Mouse (Mus musculus) thymus, postnatal 0 days (tissue): ENCODE measurements at regions not wholly inside any gene's neighbourhood (a gene's known extent, or its start where the extent isn't known, plus 50 kb on each side); places are given as distances from the start of the nearest gene placed in this dataset.

ENCODE experiments used
- DNase-seq: peaks from one replicate; pipeline ENCODE4 v3.0.0-alpha.2; 2015; ENCODE audit warnings: low spot score

GRCm38 (mm10) chr9:61225020-61225652 lies 147.0 kb upstream of the Tle3 start:
- peak; percentile 61 for DNase-seq

GRCm38 (mm10) chr9:61225882-61226281 lies 146.3 kb upstream of the Tle3 start:
- DNase-seq, result no peak

- peak; percentile 68 for DNase-seq
Observed at GRCm38 (mm10) chr9:61226596-61227384, 145.4 kb upstream of the Tle3 start.

DNA sequence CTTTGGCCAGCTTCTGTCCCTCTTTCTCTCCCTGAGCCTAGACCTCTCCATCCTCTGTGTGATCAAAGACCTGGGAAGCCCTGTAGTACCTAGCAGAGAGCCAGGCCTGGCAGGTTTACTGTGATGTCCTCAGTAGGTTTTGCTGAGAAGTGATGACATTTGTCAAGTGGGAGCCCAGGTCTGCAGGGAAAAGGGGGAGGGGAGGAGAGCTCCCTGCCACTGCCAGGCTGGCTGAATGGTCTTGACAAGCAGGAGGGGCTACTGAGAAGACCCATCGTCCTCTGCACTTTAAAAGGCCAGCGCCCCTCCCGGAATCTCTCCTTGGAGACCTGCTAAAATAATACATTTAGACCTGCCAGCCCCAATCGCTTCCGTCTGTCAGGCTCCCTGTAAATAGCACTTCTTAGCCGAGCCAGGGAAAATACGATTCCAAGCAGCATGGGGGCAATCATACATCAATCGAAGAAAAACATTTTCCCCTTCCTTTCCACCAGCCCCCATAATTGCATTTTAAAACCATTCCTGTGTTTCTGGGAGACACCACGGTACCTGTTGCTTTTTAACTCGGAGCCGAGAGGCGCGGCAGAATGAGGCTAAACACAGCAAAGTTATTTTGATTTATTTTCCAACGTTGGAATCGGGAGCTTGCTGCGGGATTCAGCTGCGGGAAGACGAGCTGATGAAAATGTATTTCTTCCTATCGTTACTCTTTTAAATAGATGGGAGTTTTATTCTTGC lies 144.5 kb upstream of the Tle3 start:
- DNase-seq, result no peak

- no peak for DNase-seq
Observed at GRCm38 (mm10) chr9:61228230-61228631, 143.9 kb upstream of the Tle3 start.

DNA sequence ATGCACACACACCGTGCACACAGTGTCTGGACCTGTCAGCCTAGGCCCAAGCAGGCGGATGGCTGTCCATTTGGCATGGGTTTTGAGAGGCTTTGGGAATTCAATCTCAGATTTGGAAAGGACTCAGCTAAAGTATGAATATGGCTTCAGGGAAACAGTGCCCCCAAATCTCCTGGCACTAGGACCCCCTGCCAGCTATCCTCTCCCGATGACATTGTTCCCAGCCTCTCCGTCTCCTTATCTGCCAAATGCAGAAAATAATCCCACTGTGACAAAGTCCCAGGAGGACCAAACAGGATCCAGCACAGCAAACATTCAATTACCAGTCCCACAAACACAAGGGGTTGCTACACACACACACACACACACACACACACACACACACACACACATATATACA lies 141.9 kb upstream of the Tle3 start:
- DNase-seq, result no peak

GRCm38 (mm10) chr9:61232630-61233029 lies 139.5 kb upstream of the Tle3 start:
- DNase-seq, result peak; percentile 48

GRCm38 (mm10) chr9:61233251-61233650 lies 138.9 kb upstream of the Tle3 start:
- DNase-seq, result peak; percentile 56

DNA sequence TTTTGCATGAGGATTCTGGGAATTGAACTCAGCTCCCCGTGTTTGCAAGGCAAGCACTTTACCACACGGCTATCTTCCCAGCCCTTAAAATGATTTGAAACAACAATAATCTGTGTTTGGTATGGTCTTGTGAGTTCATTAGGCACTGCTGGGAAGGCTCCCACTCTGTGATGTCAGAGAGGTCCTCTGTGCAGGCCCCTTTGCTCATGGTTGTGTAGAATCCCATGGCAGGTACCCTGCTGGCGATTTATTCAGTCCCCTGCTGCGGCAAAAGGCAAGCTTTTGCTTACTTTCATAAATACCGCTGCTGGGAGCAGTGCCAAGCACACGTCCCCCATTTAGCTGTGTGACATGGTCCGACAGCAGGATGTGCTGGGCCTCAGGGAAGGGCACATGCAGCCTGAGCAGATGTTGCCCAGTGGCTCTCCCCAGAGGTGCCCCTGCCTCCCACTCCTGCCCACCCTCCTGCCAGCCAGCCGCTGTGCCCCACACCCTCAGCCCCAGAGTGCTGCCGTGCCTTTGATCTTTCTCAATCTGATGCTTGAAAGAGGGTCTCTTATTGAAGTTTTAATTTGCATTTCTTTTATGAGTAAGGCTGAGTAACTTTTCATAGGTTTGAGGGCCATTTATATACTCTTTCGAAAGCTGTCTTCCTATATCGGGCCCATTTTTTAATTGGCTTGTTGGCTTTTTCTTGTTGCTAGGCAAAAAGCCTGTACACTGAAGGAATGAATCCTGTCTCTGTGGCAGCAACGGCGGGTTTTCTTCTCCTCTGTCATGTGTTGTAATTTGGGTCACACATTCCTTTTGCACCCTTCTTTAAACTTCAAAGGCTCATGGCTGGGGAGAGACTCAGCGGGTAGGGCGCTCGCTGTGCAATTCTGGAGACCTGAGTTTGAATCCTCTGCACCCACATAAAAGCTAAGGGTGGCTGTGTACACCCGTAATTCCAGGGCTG lies 136.2 kb upstream of the Tle3 start:
- DNase-seq, result peak; percentile 65

GRCm38 (mm10) chr9:61238687-61239250 lies 133.4 kb upstream of the Tle3 start:
- no peak for DNase-seq

- no peak for DNase-seq
Observed at GRCm38 (mm10) chr9:61239328-61239727, 132.8 kb upstream of the Tle3 start.

DNA sequence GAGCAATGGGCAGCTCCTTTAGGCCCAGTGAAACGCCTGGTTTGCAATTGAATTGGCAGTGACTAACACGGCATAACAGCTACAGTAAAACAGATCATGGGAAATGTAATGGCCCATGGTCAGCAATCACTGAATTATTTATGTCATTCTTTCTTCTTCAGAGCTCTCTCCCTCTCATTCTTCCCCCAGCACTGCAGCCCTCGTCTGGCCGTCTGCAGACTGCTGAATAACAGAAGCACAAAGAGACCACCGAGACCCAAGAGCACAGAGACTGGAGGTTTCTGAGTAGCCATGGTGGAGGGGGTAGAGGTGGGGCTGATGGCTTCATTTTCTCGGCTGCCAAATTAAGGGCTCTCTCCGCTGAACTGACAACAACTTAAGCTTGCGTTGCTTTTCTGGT lies 130.7 kb upstream of the Tle3 start:
- no peak for DNase-seq

- no peak for DNase-seq
Observed at GRCm38 (mm10) chr9:61242167-61242860, 129.9 kb upstream of the Tle3 start.

GRCm38 (mm10) chr9:61243289-61243688 lies 128.9 kb upstream of the Tle3 start:
- DNase-seq, result no peak

GRCm38 (mm10) chr9:61249691-61250425 lies 122.3 kb upstream of the Tle3 start:
- DNase-seq, result no peak

DNA sequence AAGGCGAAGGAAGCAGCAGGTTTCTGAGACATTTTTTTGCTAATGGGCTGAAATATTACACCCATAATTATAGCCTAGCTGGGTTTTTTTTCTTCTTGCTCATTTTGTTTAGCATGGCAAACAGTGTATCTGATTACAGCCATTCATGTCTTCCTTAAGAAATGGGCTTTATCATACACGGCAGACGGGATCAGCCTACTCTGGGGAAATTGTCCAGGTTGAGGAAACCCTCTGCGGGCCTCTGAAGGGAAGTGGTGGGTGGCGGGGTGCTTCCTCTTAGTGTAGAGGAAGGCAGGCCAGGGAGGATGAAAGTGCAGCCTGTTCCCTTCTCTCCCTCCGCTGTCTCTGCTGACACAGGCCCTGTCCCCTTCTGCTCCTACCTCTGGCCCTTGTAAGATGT lies 120.6 kb upstream of the Tle3 start:
- peak; percentile 74 for DNase-seq

DNA sequence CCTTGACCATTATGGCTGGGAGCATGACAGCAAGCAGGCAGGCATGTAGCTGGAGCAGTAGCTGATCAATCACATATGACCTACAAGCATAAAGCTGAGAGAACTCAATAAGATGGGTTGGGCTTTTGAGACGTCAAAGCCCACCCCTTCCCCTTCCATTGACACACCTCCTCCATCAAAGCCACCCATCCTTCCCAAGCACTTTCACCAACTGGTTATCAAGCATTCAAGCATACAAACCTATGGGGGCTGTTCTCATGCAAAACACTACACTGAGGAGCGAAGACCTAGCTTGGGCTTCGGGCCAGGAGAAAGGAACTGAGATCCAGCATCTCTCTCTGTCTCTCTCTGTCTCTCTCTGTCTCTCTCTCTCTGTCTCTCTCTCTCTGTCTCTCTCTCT lies 118.4 kb upstream of the Tle3 start:
- DNase-seq, result no peak

GRCm38 (mm10) chr9:61257488-61257887 lies 114.7 kb upstream of the Tle3 start:
- DNase-seq, result no peak

DNA sequence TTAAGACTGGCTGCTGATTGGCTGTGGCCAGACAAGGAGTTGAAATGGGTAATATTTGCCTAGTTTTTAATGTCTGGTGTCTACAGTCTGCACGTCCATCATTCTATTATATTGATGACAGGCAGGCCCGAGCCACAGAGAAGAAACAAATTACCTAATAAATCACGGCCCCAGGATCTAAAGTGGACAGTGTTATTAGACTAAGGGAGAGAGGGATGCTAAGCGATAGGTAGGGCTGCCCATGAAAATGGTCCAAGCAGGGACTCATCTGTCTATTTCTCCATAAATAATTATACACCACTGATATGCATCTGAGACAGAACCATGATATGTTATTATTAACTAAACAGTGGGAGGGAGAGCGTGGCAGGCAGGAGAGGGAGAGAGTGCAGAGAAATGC lies 114.1 kb upstream of the Tle3 start:
- DNase-seq, result no peak
